Mouse (Mus musculus): ENCODE data around the gene Rbm11. TPM values are rescaled to one million over a fixed set of nuclear protein-coding genes. Genes with fewer than 3 reads are reported as not detected.

The Rbm11 gene
- polyA plus RNA-seq, 1 experiment from 2014 or later = 0.84 TPM

Other genes starting within 250 kb of the Rbm11 start
- not detected in 2 replicates for gene Lipi, start 6.8 kb upstream of the Rbm11 start, polyA plus RNA-seq (2016; fragmentation: Nextera tagmentation; extraction: Ambion mirVana)
- gene Hspa13, start 174.3 kb downstream of the Rbm11 start, polyA plus RNA-seq (2016; fragmentation: Nextera tagmentation; extraction: Ambion mirVana) = 39.4 and 40.0 TPM in 2 replicates